Mouse (Mus musculus) lung, adult 2 months (tissue): ENCODE measurements around the gene Ccdc194. TPM values are rescaled to one million over a fixed set of nuclear protein-coding genes. Genes with fewer than 3 reads are reported as not detected.
A peak's percentile ranks its signal among the peaks of the same experiment; 100 is the strongest.

Experiments
- DNase-seq: peaks from one replicate; pipeline ENCODE4 v3.0.0; 2022
- H3K4me1 ChIP-seq: fragments of 200-500 bp; 2 replicates; pipeline ENCODE4 v1.6.1; 2011; ENCODE audit warnings: low read length; ENCODE audit not compliant: control insufficient read depth, insufficient read depth
- H3K4me3 ChIP-seq: fragments of 200-500 bp; replicated peaks from 2 replicates; pipeline ENCODE3; 2011; ENCODE audit warnings: low read depth, mild to moderate bottlenecking, control low read depth, low read length; ENCODE audit errors: extremely low read depth
- CTCF ChIP-seq: fragments of 200-500 bp; IDR thresholded peaks from 2 replicates; pipeline ENCODE4 v1.5.1; 2011; ENCODE audit warnings: mild to moderate bottlenecking, low read length, control low read depth; ENCODE audit not compliant: insufficient read depth
- POLR2A ChIP-seq: fragments of 200-500 bp; IDR thresholded peaks from 2 replicates; pipeline ENCODE4 v1.6.1; 2011; ENCODE audit warnings: low read depth, mild to moderate bottlenecking, control low read depth, low read length, borderline replicate concordance; ENCODE audit errors: extremely low read depth
- WGBS: fragments of 180-500 bp; shearing (Covaris S2); methylation state at CpG from one replicate; pipeline ENCODE4 v1.1.7; 2018; 5-methylcytosine and 5-hydroxymethylcytosine counted together
- polyA plus RNA-seq: library from polyadenylated mRNA; depleted of rRNA; stranded (reverse); fragments of >200 nt; gene quantifications from 2 replicates; pipeline ENCODE4 v1.2.3, GENCODE M21; 2012

Gene Ccdc194
- polyA plus RNA-seq, 1 experiment, result 0.49 TPM

DNA sequence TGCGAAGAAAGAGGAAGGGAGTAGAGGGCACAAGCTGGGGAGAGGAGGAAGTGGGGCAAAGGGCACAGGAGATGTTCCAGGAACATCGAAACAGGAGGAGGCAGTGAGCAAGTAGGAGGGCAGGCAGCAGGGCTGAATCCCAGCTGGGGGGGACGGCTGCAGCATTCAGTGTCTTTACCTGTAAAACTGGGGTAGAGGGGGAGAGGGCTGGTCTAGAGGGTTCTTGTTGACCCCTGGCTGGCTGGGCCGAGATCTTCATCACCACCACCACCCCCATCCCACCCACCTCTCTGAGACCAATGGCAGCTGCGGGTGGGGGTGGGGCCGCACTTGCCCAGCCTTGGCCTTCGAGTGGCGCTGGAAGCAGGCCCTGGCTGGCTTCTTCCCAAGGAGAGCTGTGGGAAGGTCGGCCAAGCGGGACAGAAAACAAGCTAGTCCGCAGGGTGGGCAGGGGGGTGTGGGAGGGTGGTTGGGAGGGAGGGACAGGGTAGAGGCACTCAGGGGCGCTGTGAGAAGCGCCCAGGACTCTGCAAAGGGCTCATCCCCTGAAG, 43.0 kb upstream of the Ccdc194 start, which contains the start of gene Slc27a1:
Gene Slc27a1 (plus strand): TSS at position 496 of the 551 bp plus-strand sequence.
- peak within 1 kb of the TSS; percentile 89 for H3K4me3 ChIP-seq
- WGBS, result 30% methylated on average over 13 of the region's 13 CpGs
- DNase-seq, result peak; percentile 75
- H3K4me1 ChIP-seq, result peaks cover 9% of the 10 kb centered on the region
- no peak for TF ChIP-seq POLR2A

GRCm38 (mm10) chr8:71567587-71567986, 42.1 kb upstream of the Ccdc194 start:
- peaks cover 10% of the 10 kb centered on the region for H3K4me1 ChIP-seq
- H3K4me3 ChIP-seq, result no peak overlapping the region
- no peak for DNase-seq
- TF ChIP-seq POLR2A (no peak), CTCF (no peak)
- 73% methylated on average over 7 of the region's 7 CpGs for WGBS

DNA sequence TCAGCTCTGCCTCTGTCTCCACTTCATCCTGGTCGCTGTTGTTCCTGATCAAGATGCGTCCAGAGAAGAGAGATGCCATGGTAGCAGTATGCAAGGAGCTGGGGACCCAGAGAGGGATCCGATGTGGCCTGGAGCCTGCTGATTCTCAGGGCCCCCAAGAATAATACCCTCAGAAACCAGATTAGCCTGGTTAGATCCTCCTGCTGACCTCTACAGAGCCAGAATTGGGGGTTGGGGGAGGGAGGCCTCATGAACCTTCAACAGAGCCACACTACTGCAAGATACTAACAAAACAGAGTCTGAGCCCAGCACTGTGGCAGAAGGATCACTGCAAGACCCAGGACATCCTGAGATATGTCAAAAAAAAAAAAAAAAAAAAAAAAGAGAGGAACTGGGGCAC, 41.0 kb upstream of the Ccdc194 start, which contains the start of gene Nxnl1:
Gene Nxnl1 (minus strand): TSS at position 101 of the 400 bp plus-strand sequence.
- TF ChIP-seq POLR2A, result no peak
- TF ChIP-seq CTCF, result no peak
- peaks cover 11% of the 10 kb centered on the region for H3K4me1 ChIP-seq
- 80% methylated on average over 3 of the region's 3 CpGs for WGBS
- DNase-seq, result no peak
- H3K4me3 ChIP-seq, result no peak within 1 kb of the TSS

- no peak for TF ChIP-seq POLR2A
- TF ChIP-seq CTCF, result no peak
- WGBS, result 88% methylated on average over 4 of the region's 4 CpGs
- Histone ChIP-seq H3K4me1 (peaks cover 8% of the 10 kb centered on the region; the same call in 1 of the 2 replicates), H3K4me3 (no peak overlapping the region)
- no peak for DNase-seq
These were observed 38.5 kb upstream of the Ccdc194 start for GRCm38 (mm10) chr8:71563992-71564391.

- peaks cover 6% of the 10 kb centered on the region; the same call in 1 of the 2 replicates for H3K4me1 ChIP-seq
- H3K4me3 ChIP-seq, result no peak overlapping the region
- no peak for TF ChIP-seq POLR2A
- TF ChIP-seq CTCF, result peak; percentile 39; the same call in 1 of the 2 replicates
- peak; percentile 84 for DNase-seq
- WGBS, result under 1% methylated on average over 33 of the region's 33 CpGs
These were observed 37.2 kb upstream of the Ccdc194 start for GRCm38 (mm10) chr8:71562751-71563150.

DNA sequence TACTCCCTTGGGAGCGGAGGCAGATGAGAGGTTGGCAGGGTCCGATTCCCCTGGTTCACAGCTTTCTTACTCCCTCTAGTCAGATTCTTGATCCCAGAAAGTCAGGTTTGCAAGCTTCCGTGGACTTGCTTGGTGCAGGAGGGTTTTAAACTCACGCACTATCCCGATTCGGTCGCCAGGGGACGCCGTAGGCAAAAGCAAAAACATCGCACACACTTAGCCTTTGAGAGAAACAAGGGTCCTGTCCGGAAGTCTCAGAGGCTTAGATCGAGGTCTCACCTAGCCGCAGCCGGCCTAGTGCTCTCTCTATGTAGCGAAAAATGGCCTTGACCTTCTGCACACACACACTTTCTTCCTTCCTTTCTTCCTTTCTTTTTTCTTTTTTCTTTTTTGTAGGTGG, 35.9 kb upstream of the Ccdc194 start:
- 6% methylated on average over 15 of the region's 15 CpGs for WGBS
- Histone ChIP-seq H3K4me1 (peaks cover 6% of the 10 kb centered on the region; the same call in 1 of the 2 replicates), H3K4me3 (no peak overlapping the region)
- TF ChIP-seq CTCF, result peak; percentile 99
- TF ChIP-seq POLR2A, result no peak
- DNase-seq, result peak; percentile 67

- 86% methylated on average over 5 of the region's 5 CpGs for WGBS
- peaks cover 6% of the 10 kb centered on the region; the same call in 1 of the 2 replicates for H3K4me1 ChIP-seq
- TF ChIP-seq POLR2A, result no peak
- TF ChIP-seq CTCF, result no peak
- H3K4me3 ChIP-seq, result no peak overlapping the region
- DNase-seq, result no peak
These were observed 35.3 kb upstream of the Ccdc194 start for GRCm38 (mm10) chr8:71560765-71561164.

DNA sequence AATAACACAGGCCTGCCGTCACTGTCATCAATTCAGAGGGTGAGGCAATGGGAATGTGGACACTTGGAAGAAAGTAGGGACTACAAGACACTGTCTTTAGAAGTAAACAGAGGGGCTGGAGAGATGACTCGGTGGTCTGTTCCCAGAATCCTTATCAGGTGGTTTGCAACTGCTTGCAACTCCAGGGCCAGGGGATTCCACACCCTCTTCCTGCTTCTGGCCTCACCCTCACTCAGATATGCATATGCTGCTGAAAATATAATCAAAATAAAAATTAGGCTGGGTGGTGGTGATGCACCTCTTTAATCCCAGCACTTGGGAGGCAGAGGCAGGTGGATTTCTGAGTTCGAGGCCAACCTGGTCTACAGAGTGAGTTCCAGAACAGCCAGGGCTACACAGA, 34.6 kb upstream of the Ccdc194 start:
- DNase-seq, result no peak
- H3K4me1 ChIP-seq, result peaks cover 6% of the 10 kb centered on the region; the same call in 1 of the 2 replicates
- WGBS, result 67% methylated on average over 3 of the region's 3 CpGs
- H3K4me3 ChIP-seq, result no peak overlapping the region
- TF ChIP-seq CTCF (no peak), POLR2A (no peak)

- peak; percentile 72 for DNase-seq
- H3K4me3 ChIP-seq, result peak overlapping the region; percentile 63
- no peak for TF ChIP-seq POLR2A
- no peak for TF ChIP-seq CTCF
- 6% methylated on average over 24 of the region's 24 CpGs for WGBS
- peaks cover 6% of the 10 kb centered on the region; the same call in 1 of the 2 replicates for H3K4me1 ChIP-seq
These were observed 33.6 kb upstream of the Ccdc194 start for GRCm38 (mm10) chr8:71558958-71559690.

DNA sequence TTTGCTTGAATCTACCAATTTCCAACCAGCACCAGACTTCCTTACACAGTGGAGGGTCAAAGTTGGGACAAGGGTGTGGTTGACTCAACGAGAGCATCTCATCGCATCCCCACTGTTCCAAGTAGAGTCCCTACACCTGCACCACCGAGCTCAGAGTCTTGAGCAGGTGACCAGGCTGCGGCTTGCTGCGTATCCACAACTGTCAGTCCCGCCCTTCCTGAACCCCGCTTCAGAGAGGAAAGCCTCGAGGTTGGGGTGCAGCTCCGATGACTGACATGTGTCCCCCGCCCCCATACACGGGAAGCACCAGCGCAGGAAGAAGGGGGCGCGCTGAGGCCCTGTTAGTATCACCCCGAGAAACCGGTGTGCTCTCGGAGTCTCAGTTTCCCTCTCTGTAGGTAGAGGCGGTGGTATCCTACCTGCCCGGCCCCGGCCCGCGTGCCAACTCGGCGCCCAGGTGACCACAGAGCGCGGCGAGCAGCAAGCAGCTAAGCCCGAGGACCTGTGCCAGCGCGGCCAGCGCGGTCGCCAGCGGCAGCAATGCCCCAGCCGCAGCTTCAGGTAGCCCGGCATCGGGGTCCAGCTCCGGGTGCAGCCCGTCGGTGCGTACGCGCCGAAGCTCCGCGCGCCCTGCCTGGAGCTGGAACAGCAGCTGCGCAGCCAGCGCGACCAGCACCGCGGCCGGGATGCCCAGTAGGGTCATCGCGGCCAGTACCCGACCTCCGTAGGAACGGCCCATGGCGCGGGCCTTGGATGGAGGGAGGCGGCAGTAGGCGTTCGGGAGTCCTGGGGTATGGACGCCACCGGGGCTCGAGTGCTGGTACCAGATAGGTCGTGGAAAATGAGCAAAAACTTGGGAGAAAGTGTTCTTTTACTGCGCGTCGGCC, 32.8 kb upstream of the Ccdc194 start, which contains the start of gene Tmem221:
Gene Tmem221 (minus strand): TSS at position 801 of the 887 bp plus-strand sequence.
- Histone ChIP-seq H3K4me3 (peak within 1 kb of the TSS; percentile 63), H3K4me1 (peaks cover 6% of the 10 kb centered on the region; the same call in 1 of the 2 replicates)
- peak; percentile 76; the same call in 1 of the 2 replicates for TF ChIP-seq POLR2A
- no peak for TF ChIP-seq CTCF
- DNase-seq, result peak; percentile 35
- WGBS, result 5% methylated on average over 70 of the region's 70 CpGs
